Mouse (Mus musculus) heart, embryonic 16.5 days (tissue): ENCODE data around the gene Atp6v0a1. TPM values are rescaled to one million over a fixed set of nuclear protein-coding genes. Genes with fewer than 3 reads are reported as not detected.
"Not testable (repeated sequence)": the region's sequence is repeated elsewhere in the genome, so short reads cannot be mapped to it uniquely, and the experiment has no call there.

Source experiments
- ATAC-seq: fragments of 200-750 bp; cut with Nextera tagmentation; replicated peaks from 2 replicates; pipeline ENCODE4 v1.8.0; 2017; ENCODE audit warnings: moderate number of reproducible peaks; ENCODE audit not compliant: insufficient read depth, low FRiP score; ENCODE audit errors: extremely low read depth
- H3K27ac ChIP-seq: fragments of 300-500 bp; sonication (generic); 2 replicates; pipeline ENCODE4 v1.5.1; 2014; ENCODE audit warnings: mild to moderate bottlenecking, low read length, control low read depth, moderate library complexity
- H3K27me3 ChIP-seq: fragments of 300-500 bp; sonication (generic); 2 replicates; pipeline ENCODE4 v1.6.1; 2014; ENCODE audit warnings: low read length, mixed read lengths; ENCODE audit not compliant: control insufficient read depth, insufficient read depth
- H3K36me3 ChIP-seq: fragments of 300-500 bp; sonication (generic); 2 replicates; pipeline ENCODE4 v1.6.1; 2014; ENCODE audit not compliant: control insufficient read depth, insufficient read depth
- H3K4me1 ChIP-seq: fragments of 300-500 bp; sonication (generic); 2 replicates; pipeline ENCODE4 v1.6.1; 2014; ENCODE audit warnings: low read length, mixed read lengths; ENCODE audit not compliant: control insufficient read depth, insufficient read depth
- H3K4me2 ChIP-seq: fragments of 300-500 bp; sonication (generic); 2 replicates; pipeline ENCODE4 v1.6.1; 2014; ENCODE audit warnings: low read depth, mild to moderate bottlenecking, control low read depth, low read length
- H3K4me3 ChIP-seq: fragments of 300-500 bp; sonication (generic); 2 replicates; pipeline ENCODE4 v1.5.1; 2014; ENCODE audit warnings: mild to moderate bottlenecking, control low read depth, low read length
- H3K9ac ChIP-seq: fragments of 300-500 bp; sonication (generic); 2 replicates; pipeline ENCODE4 v1.6.1; 2014; ENCODE audit warnings: low read length, control low read depth
- H3K9me3 ChIP-seq: fragments of 300-500 bp; sonication (generic); replicated peaks from 2 replicates; pipeline ENCODE4 v1.6.1; 2016; ENCODE audit warnings: low read length; ENCODE audit not compliant: control insufficient read depth
- WGBS: fragments of 180-500 bp; shearing (Covaris S2); extraction: QIAGEN DNeasy Blood & Tissue Kit; methylation state at CpG from one replicate; pipeline ENCODE4 v1.1.7; 2014; 5-methylcytosine and 5-hydroxymethylcytosine counted together
- polyA plus RNA-seq: library from polyadenylated mRNA; unstranded; fragments of >200 nt; fragmentation: Nextera tagmentation; extraction: Ambion mirVana; gene quantifications from 2 replicates; pipeline ENCODE4 v1.2.1, GENCODE M21; 2015

Atp6v0a1 gene
- polyA plus RNA-seq, 1 experiment from 2014 or later, result 50.7 TPM

- ATAC-seq, H3K27ac ChIP-seq: not testable (repeated sequence)
- WGBS, result 76% methylated on average over 5 of the region's 6 CpGs
These were observed 7.2 kb upstream of the Atp6v0a1 start for GRCm38 (mm10) chr11:101001875-101002552.

DNA sequence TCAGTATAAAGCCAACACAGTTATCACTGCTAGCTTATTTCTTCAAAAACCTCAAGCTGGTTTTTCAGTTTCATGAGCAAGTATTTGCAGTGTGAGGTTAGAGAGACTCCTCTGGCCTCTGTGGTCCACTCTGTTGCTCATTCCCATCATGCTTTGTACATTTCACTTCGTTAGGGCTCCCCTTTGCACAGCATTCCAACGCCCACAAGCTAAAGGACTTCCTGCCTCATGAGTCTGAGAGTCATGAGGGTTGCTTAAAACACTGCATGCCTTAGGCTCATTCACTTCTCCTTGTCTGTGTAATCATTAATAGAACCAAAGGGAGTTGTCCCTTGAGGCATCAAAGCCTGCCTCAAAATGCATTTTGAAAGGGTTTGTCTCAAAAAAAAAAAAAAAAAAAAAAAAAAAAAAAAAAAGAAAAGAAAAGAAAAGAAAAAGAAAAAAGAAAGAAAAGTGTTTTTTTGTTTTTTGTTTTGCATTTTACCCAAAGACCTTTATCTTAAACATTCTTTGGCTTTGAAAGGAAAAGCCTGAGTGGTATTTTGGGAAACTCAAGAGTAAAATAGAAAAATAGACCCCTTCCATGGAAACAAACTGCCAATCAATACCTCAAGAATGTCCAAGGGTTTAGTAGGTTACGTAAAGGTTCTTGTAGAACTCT, 6.1 kb upstream of the Atp6v0a1 start:
- peaks cover 2% of the 10 kb centered on the region; the same call in 1 of the 2 replicates for H3K4me1 ChIP-seq
- H3K27ac ChIP-seq, result no peak overlapping the region
- H3K36me3 ChIP-seq, result no peaks in the 10 kb centered on the region
- H3K4me3 ChIP-seq, result no peak overlapping the region
- no peak overlapping the region for H3K4me2 ChIP-seq
- H3K27me3 ChIP-seq, result no peaks in the 10 kb centered on the region; the same call in 1 of the 2 replicates
- no peak overlapping the region for H3K9ac ChIP-seq
- no peaks in the 10 kb centered on the region for H3K9me3 ChIP-seq
- no peak for ATAC-seq
- 37% methylated on average over 3 of the region's 3 CpGs for WGBS

More at GRCm38 (mm10) chr11:101001875-101002552, 7.2 kb upstream of the Atp6v0a1 start:
- not testable (repeated sequence) for H3K36me3 ChIP-seq, H3K27me3 ChIP-seq, H3K4me2 ChIP-seq, H3K4me1 ChIP-seq, H3K9me3 ChIP-seq, H3K4me3 ChIP-seq, H3K9ac ChIP-seq

DNA sequence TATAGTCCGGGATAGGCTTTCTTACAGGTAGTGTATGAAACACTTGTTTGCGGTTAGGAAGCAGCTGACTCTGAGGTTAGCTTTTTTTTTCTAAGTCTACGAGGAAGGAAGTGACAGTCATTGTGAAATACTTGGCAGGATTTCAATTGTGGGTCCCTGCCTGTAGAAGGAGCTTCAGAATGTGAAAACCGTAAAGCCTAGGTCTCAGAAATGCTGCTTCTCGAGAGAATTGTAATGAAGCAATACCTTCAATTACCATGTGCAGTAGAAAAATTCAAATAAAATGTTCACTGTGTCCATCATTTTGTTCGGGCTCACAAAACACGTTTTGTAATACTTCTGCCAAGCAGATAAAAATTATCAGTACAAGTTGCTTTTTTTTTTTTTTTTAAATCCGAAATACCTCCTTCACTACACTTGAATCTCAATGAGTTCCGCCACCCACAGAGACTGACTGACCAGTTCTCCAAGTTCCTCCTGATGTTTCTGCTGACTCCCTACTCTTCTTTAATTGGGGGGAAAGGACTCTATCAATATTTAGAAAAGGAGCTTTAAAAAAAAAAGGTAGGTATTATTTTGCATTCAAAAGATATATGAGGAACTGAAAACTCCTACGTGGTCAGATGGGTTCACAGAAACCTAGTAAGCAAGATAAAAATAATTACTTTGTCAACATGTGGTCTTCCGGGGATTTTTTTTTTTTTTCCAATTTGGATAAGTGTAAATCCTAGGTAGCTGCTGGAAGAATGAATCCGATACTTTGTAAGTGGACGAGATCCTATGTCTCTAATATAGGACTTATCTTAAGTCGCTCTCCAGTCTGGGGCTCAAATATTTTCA, 826 bp upstream of the Atp6v0a1 start:
- Histone ChIP-seq H3K4me1 (peaks cover 19% of the 10 kb centered on the region), H3K27ac (peak overlapping the region; percentile 82), H3K36me3 (peaks cover 5% of the 10 kb centered on the region; the same call in 1 of the 2 replicates), H3K27me3 (no peaks in the 10 kb centered on the region; the same call in 1 of the 2 replicates), H3K4me2 (peak overlapping the region; percentile 75), H3K9me3 (no peaks in the 10 kb centered on the region), H3K9ac (peak overlapping the region; percentile 63), H3K4me3 (peak overlapping the region; percentile 68)
- no peak for ATAC-seq
- WGBS, result 33% methylated on average over 14 of the region's 14 CpGs

- Histone ChIP-seq H3K27ac (peak overlapping the region; percentile 89), H3K9ac (peak overlapping the region; percentile 90)
- WGBS, result 3% methylated on average over 29 of the region's 29 CpGs
These were observed 884 bp downstream of the Atp6v0a1 start for GRCm38 (mm10) chr11:101009888-101010784.

DNA sequence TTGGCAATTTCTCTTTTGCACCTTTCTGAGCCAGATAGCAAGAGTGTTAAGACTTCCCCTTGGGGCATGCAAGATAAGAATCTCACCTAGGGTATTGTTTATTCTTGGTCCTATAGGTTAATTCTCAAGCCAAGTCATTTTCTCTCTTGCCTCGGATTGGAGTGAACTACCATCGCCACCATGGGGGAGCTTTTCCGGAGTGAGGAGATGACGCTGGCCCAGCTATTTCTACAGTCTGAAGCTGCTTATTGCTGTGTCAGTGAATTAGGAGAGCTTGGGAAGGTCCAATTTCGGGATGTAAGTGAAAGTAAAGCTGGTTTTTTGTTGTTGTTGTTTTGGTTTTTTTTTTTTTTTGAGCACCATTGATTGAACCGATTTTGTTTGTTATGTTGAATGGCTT, 2.4 kb downstream of the Atp6v0a1 start:
- ATAC-seq, result no peak
- no peak overlapping the region for H3K4me3 ChIP-seq
- no peaks in the 10 kb centered on the region for H3K27me3 ChIP-seq
- H3K4me2 ChIP-seq, result 0 out of 2 replicates have a peak overlapping the region, but pooled peaks have one; percentile 75
- 76% methylated on average over 6 of the region's 6 CpGs for WGBS
- 0 out of 2 replicates have a peak overlapping the region, but pooled peaks have one; percentile 12 for H3K9ac ChIP-seq
- H3K27ac ChIP-seq, result no peak overlapping the region
- H3K36me3 ChIP-seq, result peaks cover 12% of the 10 kb centered on the region; the same call in 1 of the 2 replicates
- H3K9me3 ChIP-seq, result no peaks in the 10 kb centered on the region
- peaks cover 19% of the 10 kb centered on the region for H3K4me1 ChIP-seq

More at GRCm38 (mm10) chr11:101009888-101010784, 884 bp downstream of the Atp6v0a1 start:
- no peaks in the 10 kb centered on the region for H3K9me3 ChIP-seq
- no peak for ATAC-seq
- H3K4me3 ChIP-seq, result peak overlapping the region; percentile 68
- peaks cover 19% of the 10 kb centered on the region for H3K4me1 ChIP-seq
- H3K36me3 ChIP-seq, result peaks cover 12% of the 10 kb centered on the region; the same call in 1 of the 2 replicates
- H3K27me3 ChIP-seq, result no peaks in the 10 kb centered on the region; the same call in 1 of the 2 replicates
- H3K4me2 ChIP-seq, result peak overlapping the region; percentile 75

DNA sequence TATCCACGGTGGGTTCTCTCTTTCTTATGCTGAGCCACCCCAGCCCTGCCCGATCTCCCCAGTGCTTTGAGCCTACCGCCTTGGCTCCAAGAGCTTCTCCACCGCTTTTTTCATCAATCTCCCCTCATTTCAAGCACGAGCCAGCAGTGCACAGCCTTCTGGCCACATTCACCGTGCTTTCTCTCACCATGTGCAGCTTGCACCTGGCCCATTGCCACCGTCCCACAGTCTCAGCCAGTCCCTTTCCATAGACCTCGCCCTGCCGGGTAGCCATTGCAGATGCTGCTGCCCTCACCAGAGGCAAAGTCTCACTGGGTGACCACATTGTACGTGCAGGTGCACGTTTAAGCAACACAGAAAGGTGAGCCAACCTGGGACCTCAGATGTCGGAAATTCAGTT, 14.1 kb downstream of the Atp6v0a1 start:
- Histone ChIP-seq H3K27ac (no peak overlapping the region), H3K4me2 (no peak overlapping the region), H3K9me3 (no peaks in the 10 kb centered on the region), H3K4me1 (peaks cover 8% of the 10 kb centered on the region), H3K9ac (no peak overlapping the region), H3K36me3 (peaks cover 53% of the 10 kb centered on the region), H3K4me3 (no peak overlapping the region), H3K27me3 (no peaks in the 10 kb centered on the region)
- WGBS, result 86% methylated on average over 12 of the region's 12 CpGs
- ATAC-seq, result no peak

DNA sequence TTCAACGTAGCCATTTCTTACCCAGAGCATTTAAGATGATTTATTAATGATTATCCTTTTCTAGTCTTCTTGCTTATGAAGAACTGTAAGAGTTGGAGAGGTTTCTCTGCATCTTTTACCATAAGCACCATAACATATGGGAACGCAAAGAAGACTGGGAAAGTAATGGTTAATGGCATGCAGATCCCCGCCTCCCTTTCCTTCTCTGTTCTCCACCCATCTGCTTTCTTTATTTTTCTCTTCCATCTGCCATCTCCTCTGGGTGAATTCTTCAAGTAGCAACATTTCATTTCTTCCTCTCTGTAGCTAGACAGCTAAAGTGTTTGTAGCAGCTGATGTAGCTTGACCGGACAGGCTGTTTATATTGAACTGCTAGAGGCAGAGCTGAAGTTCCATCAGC, 14.7 kb downstream of the Atp6v0a1 start:
- Histone ChIP-seq H3K9me3 (no peaks in the 10 kb centered on the region), H3K4me3 (no peak overlapping the region), H3K9ac (no peak overlapping the region), H3K36me3 (peaks cover 50% of the 10 kb centered on the region), H3K27me3 (no peaks in the 10 kb centered on the region), H3K4me2 (no peak overlapping the region), H3K4me1 (peaks cover 13% of the 10 kb centered on the region), H3K27ac (no peak overlapping the region)
- no peak for ATAC-seq
- WGBS, result 90% methylated on average over 4 of the region's 4 CpGs

DNA sequence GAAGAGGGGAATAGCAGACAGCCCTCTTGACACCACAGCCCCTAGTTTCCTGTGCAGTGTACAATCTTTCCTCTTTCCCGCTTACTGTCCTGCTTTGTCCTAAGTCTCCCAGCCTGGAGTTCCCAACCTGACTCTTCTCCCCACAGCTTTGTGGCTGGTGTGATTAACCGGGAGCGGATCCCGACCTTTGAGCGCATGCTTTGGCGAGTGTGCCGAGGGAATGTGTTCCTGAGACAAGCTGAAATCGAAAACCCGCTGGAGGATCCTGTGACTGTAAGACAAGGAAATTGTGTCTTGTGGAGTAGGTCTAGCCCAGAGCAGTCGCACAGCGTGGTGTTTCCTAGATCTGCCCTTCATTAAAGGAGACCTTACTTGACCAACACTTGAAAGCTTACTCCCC, 17.9 kb downstream of the Atp6v0a1 start:
- Histone ChIP-seq H3K27ac (no peak overlapping the region), H3K4me1 (peaks cover 25% of the 10 kb centered on the region), H3K4me3 (no peak overlapping the region), H3K27me3 (no peaks in the 10 kb centered on the region), H3K9me3 (no peaks in the 10 kb centered on the region), H3K36me3 (peaks cover 34% of the 10 kb centered on the region), H3K9ac (no peak overlapping the region; the same call in 1 of the 2 replicates), H3K4me2 (no peak overlapping the region)
- no peak for ATAC-seq
- 83% methylated on average over 11 of the region's 11 CpGs for WGBS
